Mouse (Mus musculus): ENCODE data around the gene Sorcs3. TPM values are rescaled to one million over a fixed set of nuclear protein-coding genes. Genes with fewer than 3 reads are reported as not detected.
A peak's percentile ranks its signal among the peaks of the same experiment; 100 is the strongest.

Sorcs3 gene
- total RNA-seq (2014; rRNA removed; ENCODE audit: low replicate concordance) (0.08 TPM in 1 of 2 replicates, not detected in the other), polyA plus RNA-seq (2015; fragmentation: Nextera tagmentation; extraction: Ambion mirVana) (0.01 and 0.04 TPM in 2 replicates)

DNA sequence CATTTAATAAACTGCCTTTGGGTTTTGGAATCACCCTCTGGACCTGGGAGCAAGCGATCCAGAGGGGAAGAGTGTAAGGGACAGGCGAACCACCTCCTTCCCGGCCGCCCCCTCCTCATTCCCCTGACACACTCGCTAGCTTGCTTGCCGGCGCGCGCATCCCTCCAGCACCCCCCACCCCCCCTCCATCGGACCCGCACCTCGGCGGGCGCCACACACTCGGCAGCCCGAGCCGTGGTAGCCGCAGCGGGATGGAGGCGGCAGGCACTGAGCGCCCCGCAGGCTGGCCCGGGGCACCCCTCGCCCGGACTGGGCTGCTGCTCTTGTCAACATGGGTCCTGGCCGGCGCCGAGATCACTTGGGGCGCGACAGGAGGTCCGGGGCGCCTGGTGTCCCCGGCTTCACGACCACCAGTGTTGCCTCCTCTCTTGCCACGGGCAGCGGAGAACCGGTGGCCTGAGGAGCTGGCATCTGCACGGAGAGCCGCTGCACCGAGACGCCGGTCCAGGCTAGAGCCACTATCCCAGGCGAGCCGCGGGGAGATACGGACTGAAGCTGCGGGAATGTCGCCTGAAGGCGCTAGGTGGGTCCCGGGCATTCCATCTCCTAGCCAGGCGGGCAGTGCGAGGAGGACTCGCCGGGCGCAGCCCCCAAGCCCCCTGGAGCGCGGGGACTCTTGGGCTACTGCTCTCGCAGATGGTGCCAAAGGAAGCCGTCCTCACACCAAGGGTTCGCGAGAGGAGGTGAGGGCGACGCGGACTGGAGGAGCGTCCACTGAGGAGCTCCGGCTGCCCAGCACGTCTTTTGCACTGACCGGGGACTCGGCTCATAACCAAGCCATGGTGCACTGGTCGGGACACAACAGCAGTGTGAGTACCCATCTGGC, at the start of gene Sorcs3:
Gene Sorcs3 (plus strand): TSS at position 97 of the 886 bp plus-strand sequence.
- Histone ChIP-seq H3K4me3 (ENCODE audit: low read depth, low read length) (peak within 1 kb of the TSS; percentile 48), H3K9ac (replicated peaks; ENCODE audit: low read depth, low read length) (no peak within 1 kb of the TSS), H3K27ac (ENCODE audit: low read depth) (no peak within 1 kb of the TSS), H3K27me3 (ENCODE audit: control insufficient read depth, insufficient read depth, low read length) (peaks cover 55% of the 10 kb centered on the region), H3K9me3 (replicated peaks; ENCODE audit: control insufficient read depth, low read length) (no peaks in the 10 kb centered on the region), H3K36me3 (replicated peaks; ENCODE audit: control insufficient read depth, insufficient read depth, low read length) (no peaks in the 10 kb centered on the region), H3K4me2 (ENCODE audit: low read depth, low read length) (peak within 1 kb of the TSS; percentile 80), H3K4me1 (ENCODE audit: control insufficient read depth, insufficient read depth) (0 out of 2 replicates have a peak, but pooled peaks cover 5% of the 10 kb centered on the region)
- ATAC-seq (ENCODE audit: insufficient read depth, low read depth) (no peak), DNase-seq (ENCODE audit: low spot score) (no peak)
- WGBS = under 1% methylated on average over 69 of the region's 70 CpGs
- TF ChIP-seq EP300 (IDR thresholded peaks at IDR 0.05; ENCODE audit: low read depth) = no peak
- TF ChIP-seq CTCF (IDR thresholded peaks at IDR 0.05; ENCODE audit: low read depth) = no peak

DNA sequence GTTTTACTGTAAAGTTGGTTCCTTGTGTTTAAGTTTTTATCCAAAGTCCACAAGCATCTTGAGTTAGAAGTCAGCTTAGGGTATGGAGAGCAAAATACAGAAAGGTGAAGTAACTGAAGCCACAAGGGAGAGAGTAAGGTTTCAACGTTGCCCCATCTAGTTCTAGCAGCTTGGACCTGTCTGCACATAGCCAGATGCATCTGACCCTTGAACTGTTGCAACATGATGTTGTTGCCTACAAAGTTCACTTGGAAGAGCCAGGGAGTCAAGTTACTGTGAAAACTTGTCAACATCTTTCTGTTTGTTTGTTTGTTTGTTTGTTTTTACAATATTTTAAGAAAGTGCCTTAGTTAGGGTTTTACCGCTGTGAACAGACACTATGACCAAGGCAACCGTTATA, 40.5 kb upstream of the Sorcs3 start:
- DNase-seq (ENCODE audit: low spot score) (no peak), ATAC-seq (ENCODE audit: insufficient read depth, low read depth) (no peak)
- H3K4me2 ChIP-seq (ENCODE audit: low read depth, low read length) = no peak overlapping the region
- H3K4me3 ChIP-seq (ENCODE audit: low read depth, low read length) = no peak overlapping the region
- no peak overlapping the region for H3K27ac ChIP-seq (ENCODE audit: low read depth)
- no peaks in the 10 kb centered on the region for H3K9me3 ChIP-seq (replicated peaks; ENCODE audit: control insufficient read depth, low read length)
- TF ChIP-seq EP300 (IDR thresholded peaks at IDR 0.05; ENCODE audit: low read depth) (no peak), CTCF (IDR thresholded peaks at IDR 0.05; ENCODE audit: low read depth) (no peak)
- H3K9ac ChIP-seq (replicated peaks; ENCODE audit: low read depth, low read length) = no peak overlapping the region
- no peaks in the 10 kb centered on the region for H3K36me3 ChIP-seq (replicated peaks; ENCODE audit: control insufficient read depth, insufficient read depth, low read length)
- no peaks in the 10 kb centered on the region for H3K4me1 ChIP-seq (ENCODE audit: control insufficient read depth, insufficient read depth)
- no peaks in the 10 kb centered on the region for H3K27me3 ChIP-seq (ENCODE audit: control insufficient read depth, insufficient read depth, low read length)
- 81% methylated on average over 3 of the region's 3 CpGs for WGBS

DNA sequence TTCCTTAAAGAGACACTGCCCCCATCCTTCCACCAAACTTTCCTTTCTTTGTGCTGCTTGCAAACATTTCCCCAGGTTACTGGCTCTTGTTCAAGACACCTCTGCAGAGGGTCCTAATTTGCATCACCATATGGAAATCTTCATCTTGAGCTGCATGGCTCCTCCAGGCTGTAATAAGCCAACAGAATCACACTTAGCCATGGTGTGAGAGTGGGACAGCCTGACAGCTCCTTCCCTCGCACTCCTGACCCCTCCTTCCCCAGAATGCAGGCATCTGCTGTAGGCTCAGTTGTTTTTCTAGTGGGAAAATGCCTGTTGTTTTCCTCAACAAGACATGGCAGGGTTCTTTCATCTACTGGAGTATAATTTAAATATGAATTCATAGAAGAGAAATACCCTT, 38.7 kb upstream of the Sorcs3 start:
- H3K4me2 ChIP-seq (ENCODE audit: low read depth, low read length) = no peak overlapping the region
- H3K36me3 ChIP-seq (replicated peaks; ENCODE audit: control insufficient read depth, insufficient read depth, low read length) = no peaks in the 10 kb centered on the region
- no peaks in the 10 kb centered on the region for H3K4me1 ChIP-seq (ENCODE audit: control insufficient read depth, insufficient read depth)
- no peaks in the 10 kb centered on the region for H3K27me3 ChIP-seq (ENCODE audit: control insufficient read depth, insufficient read depth, low read length)
- ATAC-seq (ENCODE audit: insufficient read depth, low read depth) (no peak), DNase-seq (ENCODE audit: low spot score) (no peak)
- H3K9me3 ChIP-seq (replicated peaks; ENCODE audit: control insufficient read depth, low read length) = no peaks in the 10 kb centered on the region
- no peak overlapping the region for H3K9ac ChIP-seq (replicated peaks; ENCODE audit: low read depth, low read length)
- no peak for TF ChIP-seq CTCF (IDR thresholded peaks at IDR 0.05; ENCODE audit: low read depth)
- TF ChIP-seq EP300 (IDR thresholded peaks at IDR 0.05; ENCODE audit: low read depth) = no peak
- no peak overlapping the region for H3K27ac ChIP-seq (ENCODE audit: low read depth)
- WGBS = 25% methylated on average over 1 of the region's 1 CpGs
- H3K4me3 ChIP-seq (ENCODE audit: low read depth, low read length) = no peak overlapping the region

DNA sequence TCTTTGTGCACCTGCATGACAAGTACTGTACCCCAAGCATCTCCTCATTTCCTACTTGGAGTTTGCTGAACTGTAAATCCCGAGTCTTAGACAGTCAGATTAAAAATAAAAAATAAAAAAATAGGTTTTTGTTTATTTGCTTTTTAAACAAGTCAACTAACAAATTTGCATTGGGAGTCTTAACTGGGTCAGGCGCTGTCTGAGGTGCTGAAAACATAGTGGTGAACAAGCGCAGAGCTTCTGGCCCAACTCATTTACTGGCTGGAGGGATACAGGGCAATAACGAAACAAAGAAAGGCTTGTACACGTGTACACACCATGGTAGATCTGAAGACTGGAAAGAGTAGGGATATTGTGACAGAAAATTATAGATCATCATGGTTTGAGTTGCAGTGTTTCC, 37.5 kb upstream of the Sorcs3 start:
- H3K9ac ChIP-seq (replicated peaks; ENCODE audit: low read depth, low read length) = no peak overlapping the region
- no peaks in the 10 kb centered on the region for H3K27me3 ChIP-seq (ENCODE audit: control insufficient read depth, insufficient read depth, low read length)
- ATAC-seq (ENCODE audit: insufficient read depth, low read depth) (no peak), DNase-seq (ENCODE audit: low spot score) (no peak)
- no peak overlapping the region for H3K4me2 ChIP-seq (ENCODE audit: low read depth, low read length)
- no peaks in the 10 kb centered on the region for H3K4me1 ChIP-seq (ENCODE audit: control insufficient read depth, insufficient read depth)
- H3K27ac ChIP-seq (ENCODE audit: low read depth) = no peak overlapping the region
- no peak overlapping the region for H3K4me3 ChIP-seq (ENCODE audit: low read depth, low read length)
- no peaks in the 10 kb centered on the region for H3K36me3 ChIP-seq (replicated peaks; ENCODE audit: control insufficient read depth, insufficient read depth, low read length)
- no peaks in the 10 kb centered on the region for H3K9me3 ChIP-seq (replicated peaks; ENCODE audit: control insufficient read depth, low read length)
- no peak for TF ChIP-seq EP300 (IDR thresholded peaks at IDR 0.05; ENCODE audit: low read depth)
- no peak for TF ChIP-seq CTCF (IDR thresholded peaks at IDR 0.05; ENCODE audit: low read depth)
- WGBS = 44% methylated on average over 5 of the region's 5 CpGs

DNA sequence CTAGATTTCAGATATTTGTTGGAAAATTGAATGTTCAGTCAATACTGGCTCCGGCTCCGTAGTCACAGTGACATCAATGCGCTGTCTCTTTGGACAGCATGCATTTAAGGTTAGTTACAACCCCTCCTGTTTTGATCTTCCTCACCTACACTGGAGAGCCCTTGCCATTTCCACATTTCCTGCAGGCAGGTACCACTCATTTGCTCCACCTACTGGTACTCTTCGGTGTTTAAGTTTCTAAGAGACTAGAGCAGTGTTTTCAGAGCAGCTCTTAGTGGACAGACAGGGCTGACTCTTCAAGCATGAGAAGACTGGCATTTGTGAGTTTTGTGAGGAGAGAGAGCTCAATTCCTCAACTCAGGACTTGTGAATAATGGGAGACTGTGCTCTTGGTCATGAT, 31.1 kb upstream of the Sorcs3 start:
- Histone ChIP-seq H3K4me3 (ENCODE audit: low read depth, low read length) (no peak overlapping the region), H3K27ac (ENCODE audit: low read depth) (no peak overlapping the region), H3K9me3 (replicated peaks; ENCODE audit: control insufficient read depth, low read length) (no peaks in the 10 kb centered on the region), H3K27me3 (ENCODE audit: control insufficient read depth, insufficient read depth, low read length) (no peaks in the 10 kb centered on the region), H3K9ac (replicated peaks; ENCODE audit: low read depth, low read length) (no peak overlapping the region), H3K4me1 (ENCODE audit: control insufficient read depth, insufficient read depth) (no peaks in the 10 kb centered on the region), H3K4me2 (ENCODE audit: low read depth, low read length) (no peak overlapping the region), H3K36me3 (replicated peaks; ENCODE audit: control insufficient read depth, insufficient read depth, low read length) (no peaks in the 10 kb centered on the region)
- DNase-seq (ENCODE audit: low spot score) (no peak), ATAC-seq (ENCODE audit: insufficient read depth, low read depth) (no peak)
- TF ChIP-seq CTCF (IDR thresholded peaks at IDR 0.05; ENCODE audit: low read depth) = no peak
- no peak for TF ChIP-seq EP300 (IDR thresholded peaks at IDR 0.05; ENCODE audit: low read depth)
- 62% methylated on average over 4 of the region's 4 CpGs for WGBS

Measured in heart, postnatal 0 days (tissue).